Mouse (Mus musculus) adrenal gland, postnatal 4 days (tissue): ENCODE results near the gene Arl5c. TPM values are rescaled to one million over a fixed set of nuclear protein-coding genes. Genes with fewer than 3 reads are reported as not detected.

Experiments
- DNase-seq, 2 experiments: peaks; one replicate each; pipeline ENCODE4 v3.0.0; 2021 to 2022; ENCODE audit warnings: low spot score in 2 of 2, mixed read lengths in 2 of 2
- total RNA-seq, 2 experiments: library from RNA; stranded (reverse); gene quantifications; 2 replicates each; pipeline ENCODE4 v1.2.3; 2021

Gene Arl5c
- total RNA-seq, 2 experiments from 2014 or later: 1.6 to 1.9 TPM

DNA sequence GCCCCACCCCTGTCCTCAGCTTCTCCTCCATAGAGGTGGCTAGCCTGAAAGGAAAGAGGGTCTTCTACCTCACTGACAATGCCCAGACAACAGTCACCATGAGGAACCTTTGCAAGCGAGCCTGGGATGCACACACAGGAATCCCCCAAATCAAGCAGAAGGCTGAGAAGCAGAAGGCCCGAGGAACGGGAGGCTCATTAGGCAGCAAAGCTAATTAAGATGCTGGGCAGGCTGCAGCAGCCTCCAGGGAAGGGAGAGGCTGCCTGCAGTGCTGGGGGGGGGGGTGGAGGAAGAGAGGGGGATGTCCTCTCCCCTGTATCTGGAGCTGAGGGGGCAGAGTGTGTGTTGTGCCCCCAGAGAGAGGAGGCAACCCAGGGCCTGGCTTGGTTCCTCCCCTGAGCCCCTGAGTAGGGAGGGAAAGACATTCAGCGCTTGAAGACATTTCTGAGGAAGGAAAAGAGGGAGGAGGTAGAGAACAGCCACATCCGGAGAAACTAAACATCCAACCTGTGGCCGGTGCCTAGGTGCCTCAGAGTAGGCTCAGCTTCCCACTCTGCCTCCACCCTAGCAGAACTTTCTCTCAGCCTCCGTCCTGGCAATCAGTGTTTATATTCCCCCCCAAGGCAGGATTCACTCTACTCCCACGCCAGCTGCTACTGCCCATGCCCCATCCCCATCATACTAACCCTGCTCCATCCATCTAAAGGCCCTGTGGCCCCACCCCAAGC lies 24.1 kb upstream of the Arl5c start:
- DNase-seq: no peak

DNA sequence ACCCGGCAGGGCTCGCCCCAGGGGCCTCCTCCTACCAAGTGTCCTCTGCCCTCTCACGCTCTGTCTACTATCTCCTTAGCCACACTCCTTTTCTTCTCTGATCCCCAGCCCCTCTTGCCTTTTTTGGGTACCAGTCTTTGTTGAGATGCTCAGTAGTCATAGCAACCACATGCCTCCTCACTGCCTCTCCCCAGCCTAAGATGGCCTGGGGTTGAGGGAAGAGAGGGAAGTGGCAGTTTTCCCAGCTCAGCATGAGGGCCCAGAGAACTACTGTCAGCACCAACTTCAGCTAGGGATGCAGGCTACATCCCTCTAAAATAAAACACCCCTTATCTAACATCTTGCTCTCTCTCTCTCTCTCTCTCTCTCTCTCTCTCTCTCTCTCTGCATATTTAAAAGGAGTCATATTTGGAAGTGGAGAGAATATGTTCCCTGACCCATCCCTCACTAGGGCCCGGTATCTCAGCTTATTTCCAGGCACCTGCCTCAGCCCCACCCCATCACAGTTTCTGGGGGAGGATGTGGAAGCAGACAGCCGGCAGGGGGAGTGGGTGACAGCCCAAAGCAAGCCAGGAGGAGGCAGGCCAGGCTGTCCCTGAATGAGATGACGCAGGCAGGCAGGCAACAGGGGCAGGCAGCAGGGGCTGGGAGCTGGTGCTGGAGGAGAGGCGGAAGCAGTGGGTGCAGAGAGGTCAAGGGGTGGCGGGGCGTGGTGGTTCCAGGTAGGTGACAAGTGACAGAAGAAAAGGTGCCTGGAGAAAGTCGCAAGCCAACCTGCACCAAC lies 23.1 kb upstream of the Arl5c start:
- DNase-seq: no peak

DNA sequence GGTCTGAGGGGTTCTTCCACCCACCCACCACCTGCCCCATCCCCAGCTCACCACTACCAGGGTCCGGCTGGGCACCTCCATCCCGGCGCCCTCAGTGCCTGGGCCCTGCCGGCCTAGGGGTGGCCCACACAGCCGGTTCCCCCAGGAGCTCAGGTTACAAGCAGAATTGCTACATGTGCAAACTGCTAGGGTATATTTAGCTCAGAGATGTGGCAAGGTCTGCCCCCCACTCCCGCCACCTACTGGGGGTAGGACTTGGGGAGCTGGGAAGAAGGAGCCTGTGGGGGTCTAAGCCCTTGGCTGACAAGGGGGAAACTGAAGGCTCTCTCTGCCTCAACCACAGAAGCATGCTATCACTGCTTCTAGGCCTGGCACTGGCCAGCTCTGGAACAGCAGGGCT lies 22.2 kb upstream of the Arl5c start:
- DNase-seq: no peak

DNA sequence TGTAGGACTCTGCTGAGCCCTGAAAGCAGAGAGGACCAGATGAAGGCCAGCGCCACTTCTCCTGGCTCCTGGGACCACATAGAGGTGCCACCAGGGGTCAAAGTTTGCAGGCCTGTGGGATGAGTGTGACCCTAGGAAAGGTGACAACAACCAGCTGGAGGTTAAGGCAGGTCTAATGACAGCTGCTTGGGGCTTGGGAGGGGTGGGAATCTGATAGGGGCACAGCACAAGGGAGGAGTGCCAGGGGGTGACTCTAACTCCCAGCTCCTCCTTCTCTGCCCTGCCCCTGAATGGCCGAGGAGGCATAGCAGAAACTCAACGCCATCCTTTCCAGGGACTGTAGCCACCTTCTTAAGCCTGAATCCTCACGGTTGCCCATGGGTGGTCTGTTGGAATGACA lies 20.8 kb upstream of the Arl5c start:
- DNase-seq: no peak

DNA sequence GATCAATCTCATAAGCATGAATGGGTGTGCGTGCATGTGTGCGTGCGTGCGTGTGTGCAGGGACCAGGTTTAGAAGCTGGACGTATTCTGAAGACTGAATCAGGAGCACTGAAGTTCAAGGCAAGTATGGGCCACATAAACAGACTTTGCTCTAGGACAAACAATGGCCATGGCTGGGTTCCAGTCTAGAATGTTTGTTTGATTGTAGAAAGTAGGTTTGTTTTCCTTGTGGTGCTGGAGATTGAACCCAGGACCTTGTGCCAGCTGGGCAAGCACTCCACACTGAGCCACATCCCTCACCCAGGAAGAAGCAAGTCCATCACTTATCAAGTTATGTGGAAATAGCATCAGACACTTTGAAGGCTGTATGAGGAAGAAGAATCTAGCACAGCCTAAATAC lies 20.2 kb upstream of the Arl5c start:
- DNase-seq: no peak

DNA sequence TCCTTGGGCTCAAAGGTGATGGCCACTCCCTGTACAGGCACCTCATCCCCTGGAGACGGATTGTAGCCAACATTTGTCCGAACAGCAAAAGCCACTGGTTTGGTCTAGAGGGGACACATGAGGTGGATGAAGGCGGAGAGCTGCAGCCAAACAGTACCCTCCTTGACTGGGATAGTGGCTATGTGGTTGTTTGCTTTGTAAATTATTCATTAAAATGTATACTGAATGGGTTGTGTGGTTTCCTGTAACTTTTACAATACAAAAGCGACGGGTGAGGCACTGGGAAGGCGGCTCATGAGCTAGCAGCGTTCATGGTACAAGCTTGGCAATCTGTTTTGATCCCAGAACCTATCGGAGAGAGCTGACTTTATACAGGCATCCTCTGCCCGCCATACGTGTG lies 16.9 kb upstream of the Arl5c start:
- DNase-seq: no peak

DNA sequence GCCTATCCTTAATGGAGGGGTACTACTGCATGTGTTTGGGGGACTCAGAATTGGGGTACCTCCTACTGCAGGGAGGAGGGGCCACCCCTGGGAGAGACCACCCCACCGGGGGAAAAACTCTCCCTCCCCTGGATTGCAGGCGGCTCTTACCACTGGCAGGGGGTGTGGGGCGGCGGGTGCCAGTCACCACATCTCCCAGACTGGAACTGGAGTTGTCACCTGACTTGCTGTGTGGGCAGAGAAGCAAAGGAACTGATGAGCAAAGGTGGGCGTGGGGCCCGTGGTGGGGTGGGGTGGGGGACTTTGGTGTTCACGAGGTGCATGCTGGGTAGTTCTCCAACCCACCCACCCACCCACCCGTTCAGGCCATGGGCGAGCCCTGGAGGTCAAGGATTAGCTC lies 15.7 kb upstream of the Arl5c start:
- DNase-seq: no peak

DNA sequence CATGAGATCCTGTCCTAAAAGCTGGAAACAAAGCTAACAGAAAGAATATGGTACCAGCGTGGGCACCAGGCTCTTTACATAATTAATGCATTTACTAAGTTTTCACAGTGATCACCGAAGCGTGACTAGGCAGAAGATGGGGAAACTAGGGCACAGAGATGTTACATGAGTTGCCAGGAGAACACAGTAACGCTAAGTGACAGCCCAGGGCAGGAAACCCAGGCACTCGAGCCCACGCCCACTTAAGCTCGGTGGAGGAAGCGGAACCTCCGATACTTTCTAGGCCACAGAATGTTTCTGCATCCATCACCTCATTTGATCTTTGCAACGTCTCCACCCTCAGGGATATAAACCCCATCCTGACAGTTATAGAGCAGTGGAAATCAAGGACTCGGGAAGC lies 12.1 kb upstream of the Arl5c start:
- DNase-seq: no peak

DNA sequence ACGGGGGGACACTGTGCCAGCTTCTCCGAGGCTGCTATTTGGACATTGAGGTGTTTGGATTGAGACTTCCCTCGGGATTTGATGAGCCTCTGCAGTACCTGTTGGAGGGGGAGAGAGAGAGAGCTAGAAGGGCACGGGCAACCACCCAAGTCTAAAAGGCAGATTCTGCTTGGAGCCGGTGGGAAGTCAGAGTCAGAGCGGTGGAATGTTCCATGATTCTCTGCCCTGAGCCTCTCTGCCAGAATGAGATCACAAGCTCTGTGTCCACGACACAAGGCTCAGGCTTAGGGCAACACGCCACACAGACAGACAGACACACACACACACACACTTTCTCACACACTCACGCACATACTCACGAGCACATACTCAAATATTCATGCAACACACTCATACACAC lies 9.7 kb upstream of the Arl5c start:
- DNase-seq: no peak

DNA sequence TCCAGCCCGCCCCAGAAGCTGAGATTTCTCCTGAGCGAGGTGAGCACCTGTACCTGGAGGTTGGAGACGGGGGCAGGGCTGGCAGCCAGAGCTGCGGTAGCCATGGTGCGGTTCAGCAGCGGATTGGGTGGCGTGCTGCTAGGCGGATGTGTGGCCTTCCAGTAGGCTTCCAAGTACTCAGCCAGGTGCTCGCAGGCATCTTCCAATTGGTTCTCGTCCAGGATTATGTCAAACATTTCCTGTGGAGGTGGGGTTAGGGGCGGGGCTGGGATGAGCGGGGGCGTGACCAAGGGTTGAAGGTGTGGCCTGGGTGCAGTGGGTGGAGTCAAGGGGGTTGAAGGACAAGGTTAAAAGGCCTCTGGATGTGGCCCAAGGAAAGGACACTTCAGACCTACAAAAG lies 9.1 kb upstream of the Arl5c start:
- DNase-seq: no peak

DNA sequence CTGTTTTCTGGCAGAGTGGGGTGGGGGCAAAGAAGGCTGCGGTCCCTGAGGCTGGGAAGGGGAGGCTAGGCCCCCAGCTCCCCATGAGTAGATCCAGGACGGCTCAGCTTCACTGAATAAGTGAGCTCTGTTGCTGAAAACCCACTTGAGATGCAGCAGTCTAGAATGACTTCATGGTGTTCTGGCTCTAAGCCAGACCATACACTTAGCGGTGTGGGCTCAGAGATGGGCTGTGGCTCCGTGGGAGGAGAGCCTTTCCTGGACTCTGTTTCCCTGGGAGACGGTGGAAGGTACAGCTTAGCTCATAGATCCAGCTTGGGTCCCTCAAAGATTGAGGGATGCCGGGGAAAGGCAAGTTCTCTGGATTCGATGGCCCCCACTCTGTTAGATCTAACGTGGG lies 8.2 kb upstream of the Arl5c start:
- DNase-seq: no peak

DNA sequence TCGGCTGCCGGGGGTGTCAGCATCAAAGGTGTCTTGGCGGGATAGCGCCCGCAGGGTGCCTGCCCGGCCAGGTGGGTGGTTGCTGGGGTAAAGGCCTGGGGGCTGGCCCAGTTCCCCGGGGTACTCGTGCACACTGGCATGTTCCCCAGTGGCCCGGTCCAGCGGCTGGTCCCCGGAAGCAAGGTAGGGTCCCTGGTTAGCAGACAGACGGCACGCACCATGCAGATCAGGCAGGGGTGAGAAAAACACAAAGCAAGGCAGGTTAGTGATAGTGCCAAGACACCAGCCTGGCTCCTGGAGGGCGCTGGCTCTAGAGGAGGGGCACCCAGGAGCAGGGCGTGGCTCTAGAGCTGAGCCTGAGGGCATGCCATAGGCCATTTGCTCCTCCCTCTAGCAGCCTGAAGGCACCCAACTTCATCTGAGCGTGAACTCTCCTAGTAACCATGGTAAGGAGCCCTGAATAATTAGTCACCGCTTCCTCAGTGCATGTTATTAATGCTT lies 7.2 kb upstream of the Arl5c start:
- DNase-seq: no peak

DNA sequence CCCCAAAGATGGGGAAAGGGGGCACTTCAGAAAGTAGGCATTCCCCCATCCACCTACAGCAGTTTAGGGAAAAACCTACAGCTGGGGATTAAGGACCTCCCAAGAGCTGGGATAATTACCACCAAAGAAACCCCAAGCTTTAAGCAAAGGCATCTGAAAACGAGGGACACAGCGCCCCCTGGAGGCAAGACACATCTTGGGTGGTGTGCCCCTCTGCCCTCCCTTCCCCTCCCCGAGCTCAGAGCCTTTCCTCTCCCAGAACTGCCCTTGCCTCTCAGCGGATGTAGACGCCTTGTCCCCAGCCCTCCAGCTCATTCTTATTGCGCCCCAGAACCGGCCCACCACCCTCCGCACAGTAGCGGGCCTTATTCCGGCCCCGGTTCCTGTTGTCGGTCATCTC lies 6.6 kb upstream of the Arl5c start:
- DNase-seq: peak; percentile 61 to 70

DNA sequence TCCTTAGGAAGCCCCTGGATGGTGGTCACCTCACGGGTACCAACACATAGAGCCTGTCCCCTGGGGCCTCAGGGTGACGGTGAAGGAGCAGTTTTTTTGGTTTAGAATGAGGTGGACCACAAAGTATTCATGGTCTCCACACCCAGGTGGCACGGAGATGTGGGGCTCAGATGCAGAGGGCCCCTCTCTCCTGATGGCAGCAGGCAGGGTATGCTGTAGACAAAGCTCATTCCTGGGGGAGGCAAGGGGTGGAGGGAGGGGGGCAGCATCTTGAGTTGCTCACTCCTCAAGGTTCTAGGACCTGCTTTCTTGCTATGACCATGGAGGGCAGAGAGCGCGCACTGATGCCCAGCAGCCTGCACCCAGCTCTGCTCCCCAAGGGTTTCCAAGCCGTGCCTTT lies 6.0 kb upstream of the Arl5c start:
- DNase-seq: no peak

DNA sequence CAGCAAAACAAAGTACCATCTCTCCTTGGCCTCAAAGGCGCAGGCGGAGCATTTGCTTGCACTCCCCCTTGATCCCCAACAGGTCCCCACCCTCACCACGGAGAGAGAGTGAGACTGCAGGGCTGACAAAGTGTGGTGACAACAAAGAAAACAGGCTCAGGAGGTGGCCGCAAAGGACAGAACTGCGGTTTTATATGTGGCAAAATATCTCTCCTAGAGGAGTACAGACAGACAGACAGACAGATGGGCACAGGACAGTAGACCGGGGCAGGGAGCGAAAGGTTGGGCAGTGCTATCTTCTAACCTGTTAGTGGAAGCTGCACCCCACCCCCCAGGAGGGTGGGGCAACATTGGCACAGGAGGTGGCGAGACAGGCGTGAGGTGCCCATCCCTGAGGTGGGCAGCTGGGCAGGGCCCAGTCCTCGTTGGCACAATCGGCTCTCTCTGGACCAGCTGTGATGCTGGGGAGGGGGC lies 5.4 kb upstream of the Arl5c start:
- no peak for DNase-seq

DNA sequence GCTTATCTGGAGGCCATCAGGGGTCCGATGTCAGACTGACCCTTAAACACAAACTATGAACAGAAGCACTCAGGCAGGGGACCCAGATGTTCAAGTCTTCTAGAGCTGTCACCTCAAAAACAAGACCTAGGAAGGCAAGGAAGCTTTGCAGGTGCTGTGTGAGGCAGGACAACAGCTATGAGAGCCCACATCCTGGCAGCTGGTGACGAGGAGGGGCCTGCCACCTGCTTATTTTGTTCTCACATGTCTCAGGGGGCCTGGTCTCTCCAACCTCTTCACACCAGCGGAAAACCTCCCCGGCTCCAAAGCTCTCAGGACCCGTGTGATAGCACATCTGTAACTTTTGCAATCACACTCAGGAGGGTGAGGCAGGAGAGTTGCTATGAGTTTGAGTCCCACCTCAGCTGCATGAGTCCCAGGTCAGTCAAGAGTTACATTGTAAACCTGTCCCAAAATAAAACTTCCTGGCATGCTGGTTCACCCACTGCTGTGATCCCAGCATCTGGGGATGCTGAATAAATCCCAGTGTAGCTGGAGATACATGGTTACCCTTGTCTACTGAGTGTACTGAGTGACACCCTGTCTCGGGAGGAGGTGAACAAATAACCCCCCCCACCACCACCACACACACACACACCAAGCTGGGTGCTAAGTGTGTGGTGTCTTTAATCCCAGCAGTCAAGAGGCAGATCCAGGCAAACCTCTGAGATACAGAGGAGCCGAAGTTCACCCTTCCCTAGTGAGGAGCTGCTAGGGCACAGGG lies 4.6 kb upstream of the Arl5c start:
- DNase-seq: no peak

DNA sequence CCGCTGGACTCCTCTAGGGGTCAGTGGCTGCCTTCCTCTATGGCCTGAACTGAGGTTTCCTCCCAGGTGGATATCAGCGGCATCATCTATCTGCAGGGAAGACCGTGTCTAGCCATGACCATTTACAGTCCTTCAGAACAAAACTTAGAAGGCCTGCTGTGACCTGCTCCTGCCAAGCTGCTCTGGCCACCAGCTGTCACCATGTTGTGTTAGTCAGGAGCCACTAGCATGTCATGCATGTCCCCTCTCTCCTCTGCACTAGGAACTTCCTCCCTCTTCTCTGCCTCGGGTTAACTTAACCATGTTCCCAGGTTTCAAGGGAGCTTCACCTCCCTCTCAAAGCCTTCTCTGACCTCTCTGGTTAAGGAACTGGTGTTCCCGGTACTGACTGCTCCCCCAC lies 3.8 kb upstream of the Arl5c start:
- DNase-seq: no peak

DNA sequence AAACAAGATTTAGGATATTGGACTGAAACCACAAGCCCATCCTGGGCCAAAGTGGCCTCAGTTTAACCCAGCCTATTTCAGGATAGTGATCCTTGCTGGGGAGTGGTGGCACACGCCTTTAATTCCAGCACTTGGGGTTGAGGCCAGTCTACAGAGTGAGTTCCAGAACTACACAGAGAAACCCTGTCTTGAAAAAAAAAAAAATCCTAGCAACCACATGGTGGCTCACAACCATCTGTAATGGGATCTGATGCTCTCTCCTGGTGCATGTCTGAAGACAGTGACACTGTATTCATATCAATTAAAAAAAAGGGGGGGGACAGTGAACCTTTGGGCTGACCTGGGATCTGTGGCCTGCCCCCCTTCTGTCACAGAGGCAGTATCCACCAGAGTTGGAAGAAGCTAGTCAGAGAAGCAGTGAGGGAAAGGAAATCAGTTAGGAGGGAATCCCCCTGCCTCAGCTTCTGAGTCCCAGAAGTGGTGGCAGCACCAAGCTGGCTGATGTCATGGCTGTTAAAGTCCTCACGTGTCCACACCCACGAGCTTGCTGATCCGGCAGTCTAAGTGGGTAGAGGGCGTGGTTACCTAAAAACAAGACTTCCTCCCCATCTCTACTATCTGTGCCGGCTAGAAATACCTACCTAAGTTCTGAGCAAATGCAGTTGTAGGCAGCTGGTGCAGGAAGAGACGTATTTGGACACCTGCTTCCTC lies 3.1 kb upstream of the Arl5c start:
- DNase-seq: no peak

DNA sequence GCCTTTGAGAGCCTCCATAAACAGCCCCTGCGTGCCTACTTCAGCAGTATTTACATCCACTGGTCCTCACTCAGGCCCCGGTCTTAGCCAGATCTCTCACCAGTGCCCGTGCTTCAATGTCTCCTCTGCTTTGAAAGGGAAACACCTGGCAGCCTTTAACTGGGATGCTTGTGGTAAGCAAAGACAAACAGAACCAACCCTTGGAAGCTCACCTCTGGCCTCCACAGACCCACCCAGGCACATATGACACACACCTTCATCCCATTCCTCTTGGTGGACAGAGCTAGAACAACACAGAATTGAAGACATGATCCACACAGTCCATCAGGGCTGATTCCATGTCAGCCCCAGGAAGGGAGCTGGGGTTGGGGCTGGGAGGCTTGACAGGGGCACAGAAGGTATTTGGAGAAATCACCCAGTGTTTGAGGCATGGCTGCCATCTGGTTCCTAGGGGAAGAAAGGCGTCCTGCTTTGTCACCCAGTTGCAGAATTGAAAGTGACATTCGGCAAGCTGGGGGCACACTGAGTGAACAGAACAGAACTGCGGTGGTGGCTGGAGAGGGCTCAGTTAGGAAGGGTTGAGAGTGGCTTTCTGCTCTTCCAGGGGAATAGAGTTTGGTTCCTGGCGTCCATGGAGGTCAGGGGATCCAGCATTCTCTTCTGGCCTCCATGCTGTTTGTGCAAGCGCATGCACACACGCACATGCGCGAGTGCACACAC lies 2.3 kb upstream of the Arl5c start:
- DNase-seq: no peak

DNA sequence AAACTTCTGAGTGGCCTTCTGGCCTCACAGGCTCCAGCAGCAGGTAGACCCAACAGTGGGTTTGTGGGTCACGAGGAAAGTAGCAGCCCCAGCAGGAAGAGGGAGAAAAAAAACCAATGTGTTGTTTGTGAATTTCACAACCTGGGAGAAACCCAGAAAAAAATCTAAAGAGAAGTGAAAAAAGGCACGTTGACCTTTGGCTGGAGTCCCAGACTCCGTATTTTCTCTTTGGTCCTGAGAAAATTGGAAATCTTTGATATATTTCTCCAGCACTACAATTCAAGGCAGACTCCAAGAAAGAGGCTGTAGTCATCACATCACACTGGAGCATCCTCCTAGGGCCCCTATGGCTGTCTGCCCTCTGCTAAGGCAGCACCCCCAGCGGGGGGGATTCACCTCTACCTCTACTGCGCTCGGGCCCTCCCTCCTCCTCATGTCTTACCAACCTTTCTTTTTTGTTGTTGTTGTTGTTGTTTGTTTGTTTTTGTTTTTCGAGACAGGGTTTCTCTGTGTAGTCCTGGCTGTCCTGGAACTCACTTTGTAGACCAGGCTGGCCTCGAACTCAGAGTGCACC lies 1.5 kb upstream of the Arl5c start:
- no peak for DNase-seq
